Mouse (Mus musculus) embryonic fibroblast, embryonic 13.5 days (primary cell): Measurements from ENCODE around the gene Olfr1044.

Experiments
- CTCF ChIP-seq: IDR thresholded peaks from 2 replicates; pipeline ENCODE4 v1.5.1; 2011; ENCODE audit warnings: mild to moderate bottlenecking, control low read depth, low read length, moderate library complexity, borderline replicate concordance; ENCODE audit not compliant: insufficient read depth
- POLR2A ChIP-seq: IDR thresholded peaks from 2 replicates; pipeline ENCODE4 v1.6.1; 2011; ENCODE audit warnings: low read depth, mild to moderate bottlenecking, control low read depth, low read length, moderate library complexity

DNA sequence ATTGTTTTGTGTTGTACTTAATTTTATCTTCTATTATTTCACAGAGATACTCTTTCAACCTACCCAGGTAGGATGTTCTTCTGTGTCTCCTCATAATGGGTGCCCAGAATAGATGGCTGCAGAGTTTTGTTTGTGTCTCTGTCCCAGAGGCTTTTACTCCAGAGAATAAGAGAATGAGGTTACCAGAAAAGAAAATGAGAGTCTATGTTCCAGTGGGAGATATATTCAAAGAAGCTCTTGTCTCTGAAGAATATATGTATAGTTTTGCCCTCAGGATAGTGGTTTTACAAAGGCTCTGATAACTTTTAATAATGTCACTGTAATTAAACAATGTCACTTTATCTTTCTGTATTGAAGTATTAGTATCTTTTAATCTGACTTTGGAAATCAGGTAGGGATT, 8.0 kb upstream of the Olfr1044 start, which contains the start of gene Olfr52:
- no peak for TF ChIP-seq POLR2A
- TF ChIP-seq CTCF = no peak
